Comparison of ENCODE assay signal across 8 mouse cellular contexts in the genomic region with DNA sequence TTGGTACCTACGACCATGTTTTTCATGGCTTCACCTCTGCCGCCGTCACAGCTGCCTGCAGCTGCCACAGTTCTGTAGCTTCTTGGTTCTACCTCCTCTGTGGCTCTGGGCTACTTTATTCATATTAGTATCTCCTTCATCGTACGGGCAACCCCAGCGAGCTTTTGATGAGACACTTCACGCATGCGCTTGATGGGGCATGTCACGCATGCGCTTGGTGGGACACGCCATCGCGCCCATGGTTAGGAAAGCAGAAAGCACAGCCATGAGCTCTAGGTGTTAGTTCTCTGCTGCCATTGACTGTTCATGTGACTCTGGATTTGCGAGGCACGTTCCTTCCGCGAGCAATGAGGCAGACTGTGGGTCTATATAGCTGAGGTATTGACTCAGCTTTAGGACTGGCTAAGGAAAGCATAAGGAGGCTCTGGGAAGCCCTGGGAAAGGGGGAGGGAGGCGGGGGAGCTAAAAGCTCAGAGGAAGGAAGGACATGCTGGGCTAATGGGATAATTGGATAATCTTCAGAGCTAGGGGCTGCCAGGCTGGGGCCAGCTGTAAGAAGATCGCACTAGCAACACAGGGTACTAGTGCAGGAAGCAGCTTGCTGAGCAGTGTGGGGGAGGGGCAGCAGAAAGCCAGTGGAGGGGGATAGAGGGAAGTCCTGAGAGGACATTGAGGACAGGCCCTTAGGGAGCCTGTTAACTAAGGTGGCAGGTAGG. TPM values are rescaled to one million over a fixed set of nuclear protein-coding genes. Genes with fewer than 3 reads are reported as not detected.
A peak's percentile ranks its signal among the peaks of the same experiment; 100 is the strongest.
DNase-seq lines count a peak whose midpoint lies in the region; ATAC-seq and TF ChIP-seq lines count a peak whose summit lies in the region.

No protein-coding gene starts in this region.

- no peak for TF ChIP-seq EP300 in liver, postnatal 0 days (IDR thresholded peaks at IDR 0.05; ENCODE audit: low read depth)

- no peaks in the 10 kb centered on the region for H3K9me3 ChIP-seq in kidney, embryonic 14.5 days (ENCODE audit: control insufficient read depth, low read length)
- H3K9me3 ChIP-seq in forebrain, embryonic 10.5 days = no peaks in the 10 kb centered on the region
- no peaks in the 10 kb centered on the region for H3K9me3 ChIP-seq in liver, postnatal 0 days (ENCODE audit: low read length)

- no peak for TF ChIP-seq CTCF in liver, postnatal 0 days (IDR thresholded peaks at IDR 0.05; ENCODE audit: low read depth)

- H3K4me1 ChIP-seq in kidney, embryonic 14.5 days (ENCODE audit: control insufficient read depth, insufficient read depth, low read length) = peaks cover 17% of the 10 kb centered on the region; the same call in 1 of the 2 replicates
- peaks cover 35% of the 10 kb centered on the region for H3K4me1 ChIP-seq in forebrain, embryonic 10.5 days
- H3K4me1 ChIP-seq in liver, postnatal 0 days (ENCODE audit: insufficient read depth) = peaks cover 10% of the 10 kb centered on the region; the same call in 1 of the 2 replicates

- H3K9ac ChIP-seq in kidney, embryonic 14.5 days (ENCODE audit: low read depth, low read length) = no peak overlapping the region
- H3K9ac ChIP-seq in liver, postnatal 0 days (replicated peaks) = no peak overlapping the region

- WGBS in kidney, embryonic 14.5 days = 67% methylated on average over 19 of the region's 19 CpGs
- WGBS in forebrain, embryonic 10.5 days = 73% methylated on average over 19 of the region's 19 CpGs
- 73% methylated on average over 19 of the region's 19 CpGs for WGBS in liver, postnatal 0 days (ENCODE audit: insufficient replicate concordance)

- ATAC-seq in kidney, embryonic 14.5 days (ENCODE audit: low FRiP score, low TSS enrichment) = peak; percentile 63; the same call in 1 of the 2 replicates
- no peak for ATAC-seq in liver, postnatal 0 days

- H3K36me3 ChIP-seq in kidney, embryonic 14.5 days (ENCODE audit: control insufficient read depth, insufficient read depth, low read length) = no peaks in the 10 kb centered on the region
- H3K36me3 ChIP-seq in forebrain, embryonic 10.5 days (replicated peaks) = no peaks in the 10 kb centered on the region
- no peaks in the 10 kb centered on the region for H3K36me3 ChIP-seq in liver, postnatal 0 days (replicated peaks; ENCODE audit: insufficient read depth, low read length)

- H3K27me3 ChIP-seq in kidney, embryonic 14.5 days (ENCODE audit: control insufficient read depth, insufficient read depth, low read length) = no peaks in the 10 kb centered on the region
- H3K27me3 ChIP-seq in forebrain, embryonic 10.5 days (ENCODE audit: poor library complexity, severe bottlenecking) = no peaks in the 10 kb centered on the region
- H3K27me3 ChIP-seq in liver, postnatal 0 days (ENCODE audit: insufficient read depth, low read length) = no peaks in the 10 kb centered on the region

- no peak overlapping the region for H3K4me3 ChIP-seq in kidney, embryonic 14.5 days (ENCODE audit: low read length)
- H3K4me3 ChIP-seq in forebrain, embryonic 10.5 days = no peak overlapping the region
- no peak overlapping the region for H3K4me3 ChIP-seq in liver, postnatal 0 days (ENCODE audit: low read depth, low read length)

- DNase-seq in kidney, adult 8-10 months = no peak
- DNase-seq in MN1 (ENCODE audit: low spot score) = peak; percentile 62
- DNase-seq in forebrain, embryonic 10.5 days (ENCODE audit: extremely low spot score, low spot score) = peak; percentile 38
- peak; percentile 37 for DNase-seq in liver, postnatal 0 days
- no peak for DNase-seq in ovary, postnatal 14 days (ENCODE audit: low spot score)
- DNase-seq in cerebellum, adult 18-20 months = no peak
- no peak for DNase-seq in right cerebral cortex, postnatal 25 days

- H3K27ac ChIP-seq in kidney, embryonic 14.5 days (ENCODE audit: low read depth, low read length) = no peak overlapping the region
- peak overlapping the region; percentile 64; the same call in 1 of the 2 replicates for H3K27ac ChIP-seq in forebrain, embryonic 10.5 days
- H3K27ac ChIP-seq in liver, postnatal 0 days (ENCODE audit: low read depth) = no peak overlapping the region

- H3K4me2 ChIP-seq in kidney, embryonic 14.5 days (replicated peaks; ENCODE audit: low read depth, low read length) = no peak overlapping the region
- H3K4me2 ChIP-seq in liver, postnatal 0 days (ENCODE audit: low read depth, low read length) = no peak overlapping the region

RNA-seq across cellular contexts. Expression of a gene that starts 43.4 kb away (rescaled TPM):
- 0.93 and 1.3 TPM in 2 replicates for polyA plus RNA-seq in kidney, embryonic 14.5 days (2014; fragmentation: Nextera tagmentation; extraction: Ambion mirVana)
- 0.06 and 0.15 TPM in 2 replicates for polyA plus RNA-seq in forebrain, embryonic 10.5 days (2016; fragmentation: Nextera tagmentation; extraction: Ambion mirVana)
- 84.2 and 103 TPM in 2 replicates for polyA plus RNA-seq in liver, postnatal 0 days (2015; fragmentation: Nextera tagmentation; extraction: Ambion mirVana)

Comparison
In these comparisons a context has a peak if more than half of its experiments do, and no peak if none do; other contexts are left out.
1. DNase-seq: peak in MN1 (single experiment), forebrain, embryonic 10.5 days (single experiment) and liver, postnatal 0 days (single experiment); none in kidney, adult 8-10 months (0 of 2), ovary, postnatal 14 days (single experiment), cerebellum, adult 18-20 months (0 of 2) and right cerebral cortex, postnatal 25 days (single experiment).
2. RNA of a gene that starts 43.4 kb away (polyA plus RNA-seq): 84.2 to 103 TPM in liver, postnatal 0 days; 0.93 to 1.3 TPM in kidney, embryonic 14.5 days and 0.06 to 0.15 TPM in forebrain, embryonic 10.5 days; every median in the first group is over 10 times any median in the second.